Mouse (Mus musculus) central nervous system, embryonic 14 days (tissue): ENCODE measurements around the gene Psip1. TPM values are rescaled to one million over a fixed set of nuclear protein-coding genes. Genes with fewer than 3 reads are reported as not detected.

Experiments used
- polyA plus RNA-seq: library from polyadenylated mRNA; depleted of rRNA; stranded (reverse); fragments of >200 nt; gene quantifications from 2 replicates; pipeline ENCODE4 v1.2.3, GENCODE M21; 2012; rRNA removed

Psip1 gene
- 304 and 352 TPM in 2 replicates for polyA plus RNA-seq

GRCm38 (mm10) chr4:83486117-83486901, at the start of gene Psip1:
TSS of gene Psip1 (minus strand) at chr4:83486459.

GRCm38 (mm10) chr4:83524843-83525689, 38.8 kb upstream of the Psip1 start, which contains the start of gene Ccdc171:
TSS of gene Ccdc171 (plus strand) at chr4:83525545.

GRCm38 (mm10) chr4:83417160-83417819, 69.0 kb downstream of the Psip1 start, which contains the start of gene Snapc3:
TSS of gene Snapc3 (plus strand) at chr4:83417724.

Other genes starting within 250 kb of the Psip1 start
- 6.7 and 11.1 TPM in 2 replicates for gene Ttc39b, start 162.2 kb downstream of the Psip1 start, polyA plus RNA-seq
- 66.1 and 78.0 TPM in 2 replicates for gene Snapc3, start 68.7 kb downstream of the Psip1 start, polyA plus RNA-seq
- gene Ccdc171, start 39.1 kb upstream of the Psip1 start, polyA plus RNA-seq = 6.5 and 7.0 TPM in 2 replicates